Mouse (Mus musculus) left cerebral cortex, postnatal 4 days (tissue): ENCODE data around the gene Sf3b5. TPM values are rescaled to one million over a fixed set of nuclear protein-coding genes. Genes with fewer than 3 reads are reported as not detected.
A peak's percentile ranks its signal among the peaks of the same experiment; 100 is the strongest.

Experiments used
- DNase-seq: peaks from one replicate; pipeline ENCODE4 v3.0.0-alpha.2; 2022
- intact Hi-C: fragments of 180-260 bp; cut with DNase I; formaldehyde crosslinking; loops from one replicate; pipeline ENCODE4 v1.15.1; 2025
- total RNA-seq, 2 experiments: library from RNA; stranded (reverse); gene quantifications; 2 replicates each; pipeline ENCODE4 v1.2.3; 2021

Gene Sf3b5
- 1 to 10 TPM; 8.6 to 9.3 TPM for total RNA-seq

DNA sequence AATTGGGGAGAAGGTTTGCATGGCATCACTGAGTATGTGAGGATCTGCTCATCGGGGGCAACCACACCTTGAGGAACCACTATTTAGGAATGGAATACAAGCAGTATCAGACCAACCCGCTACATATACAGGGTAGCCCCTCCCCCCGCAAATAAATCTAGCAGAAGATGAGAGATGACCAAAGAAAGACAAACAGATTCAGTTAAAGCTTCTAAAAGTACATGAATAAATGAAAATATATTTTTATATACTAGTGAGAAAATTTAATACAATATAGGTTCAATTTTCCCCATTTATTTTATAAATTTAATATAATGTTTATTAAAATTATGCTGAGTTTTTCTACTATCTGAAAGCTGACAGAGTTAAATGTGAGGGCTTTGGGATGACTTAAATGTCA, at the start of gene Sf3b5:
Gene Sf3b5 (plus strand): TSS at position 301 of the 400 bp plus-strand sequence.
- intact Hi-C loops: no loop called here
- no peak for DNase-seq

DNA sequence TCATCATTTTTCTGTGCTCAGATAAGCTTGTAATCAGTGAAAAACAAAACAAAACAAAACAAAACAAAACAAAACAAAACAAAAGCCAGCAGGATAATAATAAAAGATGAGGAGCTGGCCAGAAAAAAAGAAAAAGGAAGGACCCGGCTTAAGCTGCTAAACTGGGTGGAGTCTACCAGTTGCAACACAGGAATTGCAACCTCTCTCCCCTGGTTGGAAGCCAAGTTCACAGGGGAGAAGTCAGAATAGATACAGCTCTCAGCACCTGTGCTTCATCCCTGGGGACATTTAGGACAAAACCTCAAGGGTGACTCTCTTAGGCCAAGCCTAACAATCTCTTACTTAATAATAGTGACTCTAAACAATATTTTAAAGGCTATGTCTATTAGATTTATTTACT, 49.3 kb upstream of the Sf3b5 start:
- intact Hi-C loops: no loop called here
- no peak for DNase-seq

DNA sequence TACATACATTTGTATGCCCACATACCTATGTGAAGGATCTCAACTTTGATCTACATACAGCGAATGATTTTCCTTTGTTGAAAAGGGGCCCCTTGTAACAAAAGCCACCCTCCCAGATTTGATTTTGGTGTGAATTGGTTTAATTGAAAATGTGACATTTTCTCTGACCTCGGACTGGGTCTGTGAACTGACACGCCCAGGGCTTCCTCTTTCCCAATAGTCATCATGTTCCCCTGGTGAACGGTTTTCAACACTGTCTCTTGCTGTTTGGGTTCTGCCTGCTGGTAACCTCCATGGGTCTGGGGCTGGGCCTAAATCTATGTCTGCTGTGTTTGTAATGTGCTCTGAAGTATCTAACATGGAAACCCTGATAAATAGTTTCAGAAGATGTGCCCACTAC, 47.9 kb upstream of the Sf3b5 start:
- intact Hi-C loops: no loop called here
- DNase-seq: no peak

DNA sequence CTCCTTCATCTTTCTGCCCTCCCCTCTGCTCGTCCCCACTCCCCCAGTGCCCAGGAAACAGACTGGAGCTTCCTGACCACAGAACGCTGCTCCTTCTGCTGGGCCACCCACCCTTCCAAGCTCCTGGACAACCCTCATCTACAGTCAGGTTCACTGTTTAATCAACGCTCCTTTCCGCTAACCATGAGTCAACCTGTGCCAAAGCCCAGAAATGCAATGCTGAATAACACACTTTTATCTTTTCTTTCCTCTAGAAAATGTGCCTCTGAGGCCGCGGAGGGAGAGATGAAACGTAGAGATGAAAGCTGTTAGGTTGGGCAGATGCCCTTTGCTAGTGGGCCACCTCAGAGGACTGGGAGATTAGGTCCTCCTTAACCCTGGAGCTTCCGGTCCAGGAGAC, 43.6 kb upstream of the Sf3b5 start:
- no peak for DNase-seq
- intact Hi-C loops: no loop called here

DNA sequence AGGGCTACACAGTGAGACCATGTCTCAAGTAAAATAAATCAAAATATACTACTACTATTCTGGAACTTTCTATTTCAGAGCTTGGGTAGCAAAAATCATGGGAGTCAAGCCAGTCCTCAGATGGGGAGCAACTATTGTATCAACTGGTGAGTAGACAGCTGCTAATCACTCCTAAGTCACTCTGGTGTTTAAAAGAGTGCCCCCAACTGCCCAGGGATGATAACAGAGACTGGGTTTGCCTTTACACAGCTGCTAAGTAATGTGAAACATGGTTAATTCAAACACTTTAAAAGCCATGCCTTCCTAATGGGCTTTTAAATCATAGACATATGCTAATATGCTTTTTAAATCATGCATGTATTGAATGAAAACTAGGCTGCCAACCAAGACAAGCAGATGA, 42.9 kb upstream of the Sf3b5 start:
- intact Hi-C loops: no loop called here
- DNase-seq: no peak

DNA sequence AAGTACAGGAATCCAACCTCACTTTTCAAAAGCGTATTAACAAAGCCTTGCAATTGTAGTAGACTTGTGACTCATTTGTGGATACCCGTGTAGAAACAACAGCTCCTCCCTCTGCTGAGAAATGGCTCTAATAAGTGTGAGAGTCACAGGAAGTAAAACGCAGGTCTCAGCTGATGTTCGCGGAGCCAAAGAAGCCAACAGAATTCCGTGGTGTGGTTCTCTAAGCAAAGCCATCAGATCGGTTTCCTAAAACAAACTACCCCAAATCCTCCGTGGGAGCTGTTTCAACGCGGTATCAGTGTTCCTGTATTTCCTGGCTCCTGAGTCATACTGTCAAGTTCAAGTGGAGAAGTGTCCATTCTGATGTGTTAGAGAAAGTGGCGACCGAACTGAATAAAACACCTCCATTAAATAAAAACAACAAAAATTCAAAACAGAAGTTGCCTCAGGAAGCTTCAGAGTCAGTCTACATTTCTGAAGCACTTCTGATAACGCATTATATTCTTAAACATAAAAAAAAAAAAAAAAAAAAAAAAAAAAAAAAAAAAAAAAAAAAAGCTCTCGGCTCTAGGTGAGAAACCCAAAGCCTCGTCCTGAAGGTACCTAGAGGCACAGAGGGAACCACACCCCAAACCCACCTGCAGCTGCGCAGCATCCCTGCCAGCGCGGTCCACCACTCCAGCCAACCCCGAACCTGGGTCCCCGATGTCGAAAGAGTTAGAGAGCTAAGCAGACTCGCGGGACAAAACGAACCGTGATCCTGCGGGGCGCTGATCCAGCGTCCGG, 41.6 kb upstream of the Sf3b5 start:
- DNase-seq: no peak
- intact Hi-C loops: no loop called here

DNA sequence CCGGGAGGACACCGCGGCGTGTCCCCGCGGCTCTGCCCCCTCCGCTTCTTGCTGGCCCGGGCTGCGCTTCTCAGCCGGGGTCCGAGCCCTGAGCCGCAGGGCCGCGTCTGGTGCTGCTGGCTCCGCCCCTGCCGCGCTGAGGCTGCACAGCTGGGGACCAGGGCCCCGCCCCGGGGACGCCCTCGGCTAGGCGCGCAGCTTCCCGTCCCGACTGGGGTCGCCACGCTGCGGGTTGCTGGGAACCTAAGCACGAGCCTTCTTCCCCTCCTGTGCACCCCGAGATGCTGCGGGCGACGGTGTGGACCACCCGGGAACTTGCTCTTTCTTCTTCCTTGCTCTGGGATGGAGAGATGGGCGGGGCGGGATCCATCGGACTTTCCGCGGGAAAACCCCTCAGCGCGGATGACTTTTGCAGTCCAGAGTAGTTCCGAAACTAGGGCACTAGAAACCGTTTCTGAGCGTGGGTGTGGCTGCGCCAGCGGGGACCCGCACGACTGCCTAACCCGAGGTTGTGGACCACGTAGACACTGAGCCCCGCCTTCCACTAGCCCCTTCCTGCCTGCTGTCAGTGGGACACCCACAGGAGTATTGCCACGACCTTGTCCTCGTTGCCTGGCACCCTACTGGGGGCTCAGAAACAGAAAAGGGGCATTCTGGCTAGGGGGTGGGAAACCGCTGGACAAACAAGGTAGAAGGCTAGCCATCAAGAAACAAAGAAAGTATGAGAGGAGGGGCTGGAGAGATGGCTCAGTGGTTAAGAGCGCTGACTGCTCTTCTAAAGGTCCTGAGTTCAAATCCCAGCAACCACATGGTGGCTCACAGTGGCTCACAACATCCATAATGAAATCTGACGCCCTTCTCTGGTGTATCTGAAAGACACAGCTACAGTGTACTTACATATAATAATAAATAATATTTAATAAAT, 40.7 kb upstream of the Sf3b5 start, which contains the start of gene Stx11:
Gene Stx11 (minus strand): TSS at position 148 of the 925 bp plus-strand sequence.
- intact Hi-C loops: no loop called here
- DNase-seq: peak; percentile 34

DNA sequence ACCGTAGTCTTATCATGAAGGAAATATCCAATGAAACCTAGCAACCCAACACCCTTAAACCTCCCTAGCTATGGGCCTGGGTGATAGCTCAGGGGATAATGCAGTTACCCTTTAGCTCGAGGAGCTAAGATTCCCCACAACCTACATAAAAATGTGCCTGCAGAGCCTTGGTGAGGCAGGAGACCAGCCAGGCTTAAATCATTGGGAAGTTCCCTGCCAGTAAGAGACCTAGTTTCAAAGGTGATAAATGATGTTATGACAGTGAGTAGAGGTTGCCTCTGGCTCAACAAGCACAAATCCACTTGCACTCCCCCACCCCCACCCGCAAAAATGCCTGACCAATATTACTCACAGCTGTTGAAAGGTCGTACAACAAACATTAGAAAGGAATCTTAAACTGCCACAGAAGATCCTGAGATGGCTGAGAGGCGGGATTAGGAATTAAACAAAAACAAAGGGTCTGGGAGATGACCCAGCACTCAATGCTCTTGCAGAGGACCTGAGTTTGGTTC, 39.4 kb upstream of the Sf3b5 start:
- intact Hi-C loops: no loop called here
- no peak for DNase-seq

DNA sequence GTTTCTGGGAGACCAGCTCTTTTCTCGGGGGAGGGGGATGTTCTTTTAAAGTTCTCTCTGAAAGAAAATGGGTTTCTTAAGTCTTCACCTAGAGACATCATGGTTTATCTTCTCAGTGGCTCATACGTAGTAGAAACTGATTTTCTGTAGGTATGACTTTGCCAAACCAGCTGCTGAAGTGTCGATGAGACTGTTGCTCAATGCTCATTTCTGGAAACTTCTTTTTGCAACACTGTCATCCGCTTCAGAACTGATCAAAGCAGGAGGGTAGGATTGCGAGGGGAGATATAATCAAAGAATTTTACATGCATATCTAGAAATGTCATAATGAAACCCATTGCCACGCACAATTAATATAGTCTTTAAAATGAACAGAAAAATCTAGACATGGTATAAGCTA, 30.6 kb upstream of the Sf3b5 start:
- intact Hi-C loops: no loop called here
- no peak for DNase-seq

DNA sequence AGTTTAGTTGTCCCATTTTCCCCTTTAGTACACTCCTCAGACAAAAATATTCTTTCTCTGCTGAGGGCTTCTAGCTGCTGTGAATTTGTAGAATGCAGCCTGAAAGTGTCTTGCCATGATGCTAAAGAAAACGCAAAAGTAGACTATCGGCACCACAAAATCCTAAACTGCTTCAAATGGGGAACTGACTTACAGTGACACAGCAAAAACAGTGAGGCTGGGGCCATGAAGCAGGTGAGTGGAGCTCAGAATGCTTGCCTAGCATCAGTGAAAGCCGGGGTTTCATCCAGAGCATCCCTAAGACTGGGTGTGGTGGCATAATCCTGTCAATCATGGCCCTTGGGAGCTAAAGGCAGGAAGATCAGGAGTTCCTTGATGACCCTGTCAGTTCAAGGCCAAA, 29.7 kb upstream of the Sf3b5 start:
- intact Hi-C loops: no loop called here
- no peak for DNase-seq

DNA sequence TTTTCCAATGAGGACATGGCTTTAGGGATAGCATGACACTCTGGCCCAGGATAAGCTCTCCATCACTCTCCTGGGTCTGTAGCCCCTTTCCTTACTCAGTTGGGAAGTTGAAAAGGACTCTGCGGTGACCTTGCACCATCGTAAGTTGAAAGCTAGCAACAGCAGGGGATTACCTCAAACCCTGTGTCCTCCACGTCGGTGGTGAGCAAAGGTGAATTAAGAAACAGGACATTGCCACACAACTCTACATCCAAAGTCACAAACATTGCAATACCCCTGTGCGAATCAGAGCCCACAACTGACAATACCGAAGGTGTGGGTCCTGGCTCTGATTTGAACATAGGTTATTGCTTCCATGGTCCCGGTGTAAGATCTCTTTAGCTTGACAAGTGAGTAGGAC, 29.2 kb upstream of the Sf3b5 start:
- no peak for DNase-seq
- intact Hi-C loops: no loop called here

DNA sequence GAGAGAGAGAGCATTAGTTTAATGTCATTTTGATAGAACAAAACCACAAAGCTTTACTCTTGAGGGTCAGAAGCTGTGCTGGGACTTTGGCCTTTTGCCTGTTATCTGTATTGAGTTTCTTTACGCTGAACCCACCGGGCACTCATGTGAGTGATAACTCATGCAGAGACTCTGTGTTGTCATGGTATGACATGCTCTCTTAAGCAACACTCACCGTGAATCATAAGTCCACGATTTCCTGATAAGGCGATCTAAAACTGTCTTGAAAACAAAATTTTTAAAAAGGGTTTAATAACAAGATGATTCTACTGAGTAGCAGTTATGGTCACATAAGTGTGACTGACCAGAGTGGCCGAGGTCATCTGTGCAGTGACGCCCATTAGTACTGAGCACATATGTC, 28.6 kb upstream of the Sf3b5 start:
- intact Hi-C loops: no loop called here
- no peak for DNase-seq

DNA sequence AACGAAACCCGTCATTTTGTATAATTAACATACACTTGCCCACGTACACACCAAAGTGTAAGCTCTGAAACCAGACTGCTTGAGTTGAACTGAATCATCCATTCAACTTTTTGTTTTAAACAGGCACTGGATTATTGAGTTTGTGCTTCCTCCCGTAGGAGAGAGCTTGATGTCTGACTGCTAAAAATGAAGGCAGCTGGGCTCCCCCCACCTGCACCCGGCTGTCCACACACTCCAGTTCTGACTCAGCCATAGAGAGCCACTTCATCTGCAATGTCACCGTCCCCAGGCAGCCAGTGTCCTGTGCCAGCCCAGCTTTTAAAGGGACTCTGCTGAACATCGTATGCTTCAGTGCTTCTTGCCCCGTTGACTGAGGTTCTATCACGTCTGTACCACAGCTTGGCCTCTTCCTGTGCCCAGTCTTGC, 27.3 kb upstream of the Sf3b5 start:
- intact Hi-C loops: no loop called here
- peak; percentile 5 for DNase-seq

DNA sequence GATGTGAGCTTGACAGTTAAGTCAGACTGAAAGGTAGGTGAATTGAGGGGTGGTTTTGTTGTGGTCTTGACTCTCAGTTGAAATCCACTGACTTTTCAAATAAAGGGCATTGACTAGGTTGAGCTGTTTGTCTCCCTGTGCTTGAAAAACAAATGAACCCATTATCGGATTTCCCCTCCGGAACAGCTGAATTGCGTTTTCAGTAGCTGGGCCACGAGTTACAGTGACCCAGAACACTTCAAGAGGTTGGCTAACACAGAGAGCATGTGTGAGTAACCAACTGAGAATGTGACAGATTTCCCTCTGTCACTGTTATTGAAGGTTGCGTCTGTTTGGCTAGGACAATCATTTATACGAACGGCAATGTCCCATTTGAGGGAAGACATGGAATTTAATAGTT, 24.1 kb upstream of the Sf3b5 start:
- intact Hi-C loops: no loop called here
- no peak for DNase-seq

DNA sequence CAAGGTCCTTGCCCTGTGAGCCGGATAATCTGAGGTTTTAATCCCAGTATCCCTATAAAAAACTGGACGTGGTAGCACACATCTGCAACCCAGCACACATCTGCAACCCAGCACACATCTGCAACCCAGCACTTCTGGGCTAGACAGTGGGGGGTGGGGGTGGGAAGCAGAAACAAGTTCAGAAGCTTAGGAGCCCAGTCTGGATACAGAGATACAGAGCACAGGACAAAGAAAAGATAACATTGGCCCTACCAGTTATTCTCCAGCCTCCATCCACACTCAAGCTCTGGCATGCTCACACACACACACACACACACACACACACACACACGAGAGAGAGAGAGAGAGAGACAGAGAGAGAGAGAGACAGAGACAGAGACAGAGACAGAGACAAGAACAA, 21.6 kb upstream of the Sf3b5 start:
- intact Hi-C loops: no loop called here
- no peak for DNase-seq

DNA sequence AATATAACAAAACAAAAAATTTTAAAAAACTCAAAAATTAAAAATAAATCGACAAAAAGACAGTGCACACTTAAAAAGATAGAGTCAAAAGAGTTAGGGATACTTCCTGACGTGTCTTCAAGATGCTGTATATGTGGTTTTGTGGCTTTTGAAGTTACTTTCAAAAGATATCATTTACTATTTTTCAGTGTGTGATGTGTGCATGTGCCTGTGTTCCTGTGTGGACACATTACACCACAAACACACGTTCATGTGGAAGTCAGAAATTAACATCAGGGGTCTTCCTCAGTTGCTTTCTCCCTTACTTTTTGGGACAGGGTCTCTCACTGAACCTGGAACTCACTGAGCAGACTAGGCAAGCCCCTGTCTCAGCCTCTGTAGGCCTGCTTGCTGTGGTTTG, 20.1 kb upstream of the Sf3b5 start:
- intact Hi-C loops: no loop called here
- DNase-seq: no peak

DNA sequence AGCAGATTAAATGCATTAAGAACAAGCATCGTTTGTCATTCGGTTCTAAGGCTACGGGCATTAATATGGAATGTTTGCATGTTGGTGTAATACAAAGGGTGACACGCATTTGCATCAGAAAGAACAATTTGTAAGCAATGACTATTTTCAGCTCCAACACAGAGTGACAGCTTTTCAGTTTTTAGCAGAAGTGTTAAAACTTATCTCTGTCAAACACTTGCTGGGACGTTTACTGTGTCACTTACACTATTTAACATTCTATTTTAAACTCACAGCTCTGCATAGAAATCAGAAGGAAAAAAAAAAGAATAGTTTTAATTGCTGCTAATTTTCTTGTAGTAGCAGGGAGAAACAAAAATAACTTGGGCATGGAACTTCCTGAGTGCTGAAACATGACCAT, 18.7 kb upstream of the Sf3b5 start:
- intact Hi-C loops: no loop called here

DNA sequence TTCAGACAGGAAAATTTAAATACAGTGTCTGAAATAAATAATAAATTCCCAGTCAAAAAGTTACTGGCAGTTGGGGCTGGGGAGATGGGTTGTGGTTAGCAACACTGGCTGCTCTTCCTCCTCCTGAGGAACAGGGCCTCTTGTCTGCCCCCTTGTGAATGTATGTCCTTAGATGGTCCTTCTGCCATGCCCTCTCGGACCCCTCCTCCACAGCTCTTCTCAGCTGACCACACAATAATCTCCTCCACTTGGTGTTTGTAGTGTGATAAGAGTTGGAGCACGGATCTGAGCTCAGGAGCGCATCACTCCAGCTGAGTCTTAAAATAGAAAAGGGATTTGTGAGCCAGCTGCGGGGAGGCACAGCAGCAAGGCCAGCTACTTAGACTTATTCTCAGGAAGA, 18.2 kb upstream of the Sf3b5 start:
- no peak for DNase-seq
- intact Hi-C loops: no loop called here

More for the DNA sequence above, 18.7 kb upstream of the Sf3b5 start:
- DNase-seq: no peak

DNA sequence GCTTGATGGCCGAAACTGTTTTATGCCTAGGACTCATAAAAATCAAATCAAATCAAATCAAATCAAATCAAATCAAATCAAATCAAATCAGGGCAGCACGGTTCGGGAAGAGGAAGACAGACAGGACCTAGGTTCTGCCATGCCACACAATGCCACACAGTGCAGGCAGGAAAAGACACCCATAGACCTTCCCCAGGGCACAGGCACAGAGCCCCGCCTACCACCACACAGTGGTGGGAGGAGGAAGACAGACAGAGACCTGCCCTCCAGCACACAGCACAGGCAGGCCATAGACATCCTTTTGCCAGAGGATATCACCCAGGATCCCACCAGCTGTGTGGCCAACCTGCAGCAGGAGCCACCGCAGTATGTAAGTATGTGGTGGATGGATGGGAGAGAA, 13.2 kb upstream of the Sf3b5 start:
- no peak for DNase-seq
- intact Hi-C loops: loop anchor here (10.0 kb wide), 2 partner anchors 67 to 1627 kb away; no protein-coding TSS in a partner anchor

DNA sequence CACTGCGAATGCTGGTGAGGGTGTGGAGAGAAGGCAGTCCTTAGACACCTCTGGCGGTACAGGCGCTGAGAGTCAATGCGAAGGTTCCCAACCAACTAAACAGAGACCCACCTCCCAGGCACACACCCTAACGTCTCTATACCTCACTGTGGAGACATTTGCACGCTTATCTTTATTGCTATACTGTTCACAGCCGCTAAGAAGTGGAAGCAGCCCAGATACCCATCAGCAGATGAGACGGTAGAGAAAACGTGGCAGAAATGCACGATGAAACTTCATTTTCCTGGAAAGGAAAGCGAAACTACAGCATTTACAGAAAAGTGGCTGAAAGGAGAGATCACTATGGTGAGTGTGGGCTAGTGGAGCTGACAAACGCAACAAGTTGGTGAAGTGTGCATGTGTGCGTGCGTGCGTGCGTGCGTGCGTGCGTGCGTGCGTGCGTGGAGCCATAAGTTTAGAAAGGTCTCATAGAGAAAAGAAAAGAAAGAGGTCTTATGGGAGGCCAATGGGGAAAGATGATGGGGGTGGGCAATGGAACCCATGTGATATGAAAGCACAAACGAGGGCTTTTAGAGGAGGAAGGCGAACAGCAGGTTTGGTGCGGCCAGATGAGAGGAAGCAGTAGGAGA, 11.6 kb upstream of the Sf3b5 start:
- intact Hi-C loops: loop anchor here (10.0 kb wide), 2 partner anchors 69 to 1629 kb away; no protein-coding TSS in a partner anchor
- no peak for DNase-seq
